Mouse (Mus musculus) embryo, embryonic 11 days (tissue): ENCODE results near the gene Olfr458.
"Not testable (repeated sequence)": the region's sequence is repeated elsewhere in the genome, so short reads cannot be mapped to it uniquely, and the experiment has no call there.

Source experiments
- DNase-seq: peaks from one replicate; pipeline ENCODE4 v3.0.0-alpha.2; 2015

Gene Olfr458

DNA sequence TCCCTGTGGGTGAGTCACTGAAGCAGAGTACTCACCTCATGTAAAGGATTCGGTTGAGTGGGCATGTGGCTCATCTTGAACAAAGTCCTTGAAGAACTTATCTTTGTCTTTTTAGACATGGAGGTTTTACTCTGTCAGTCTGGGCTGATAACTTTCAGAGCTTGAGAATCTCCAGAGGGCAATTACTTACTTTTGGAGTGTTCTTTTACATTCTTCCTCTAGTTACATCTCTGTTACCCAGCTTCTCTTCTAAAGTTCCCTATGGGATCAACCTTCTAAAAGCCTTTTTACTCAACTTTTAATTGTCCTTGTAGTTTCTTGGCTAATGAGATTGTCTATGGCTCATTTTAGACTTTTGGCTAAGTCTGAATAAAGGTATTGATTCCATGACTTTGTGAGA, at the start of gene Olfr458:
TSS of gene Olfr458 (minus strand) at position 101 of the 400 bp plus-strand sequence.
- DNase-seq = no peak

DNA sequence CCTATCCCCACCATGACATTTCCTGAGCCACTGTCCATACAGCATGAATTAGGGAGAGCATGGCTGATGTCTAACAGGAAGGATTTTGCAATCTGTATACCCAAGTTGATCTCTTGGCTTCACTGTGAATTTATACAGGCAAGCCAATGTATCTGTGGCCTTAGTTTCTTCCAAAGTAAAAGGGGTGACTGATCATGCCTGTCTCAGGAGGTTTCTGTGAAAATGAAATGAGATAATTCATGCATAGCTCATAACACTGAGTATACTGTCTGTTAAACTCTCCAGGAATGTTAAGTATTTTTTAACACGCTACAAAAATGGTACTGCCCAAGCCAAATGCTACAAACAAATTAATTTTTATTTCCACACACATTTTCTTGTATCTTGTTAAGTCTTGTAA, 48.5 kb upstream of the Olfr458 start:
- no peak for DNase-seq

DNA sequence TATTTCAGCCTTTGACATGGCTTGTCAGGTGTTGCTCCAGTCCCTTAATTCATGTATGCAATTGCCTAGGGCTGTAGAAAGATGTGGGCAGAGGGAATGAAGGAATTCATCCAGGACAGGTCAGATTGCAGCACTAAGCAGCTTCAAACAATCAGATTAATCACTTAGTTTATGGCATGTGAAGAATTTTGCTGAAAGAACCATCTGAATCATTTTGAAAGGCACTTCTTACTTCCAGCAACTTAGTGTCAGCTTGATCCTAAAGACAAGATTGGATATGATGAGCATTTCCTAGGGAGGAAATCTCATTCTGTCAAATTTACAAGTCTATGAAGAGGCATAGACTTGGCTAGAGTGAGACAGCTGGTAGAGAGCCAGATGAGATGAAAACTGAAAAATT, 44.3 kb upstream of the Olfr458 start:
- no peak for DNase-seq

DNA sequence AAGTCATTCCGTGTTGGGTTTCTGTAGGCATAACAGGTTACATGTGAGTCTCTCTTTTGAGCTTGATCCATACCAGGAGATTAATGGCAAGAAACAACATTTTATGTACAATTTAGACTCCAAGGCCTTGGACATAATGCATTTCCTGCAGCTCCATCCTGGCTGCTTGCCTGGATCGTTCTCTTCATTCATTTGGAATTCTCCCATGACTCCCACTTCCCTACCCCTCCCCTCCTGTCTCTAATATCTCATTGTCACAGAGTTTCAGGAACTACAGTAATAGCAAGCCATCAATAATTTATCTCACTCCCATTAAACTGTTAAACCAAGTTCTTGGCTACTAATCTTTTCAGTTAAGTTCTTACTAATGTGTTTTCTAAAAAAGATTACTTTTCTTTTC, 38.5 kb upstream of the Olfr458 start:
- DNase-seq = no peak

DNA sequence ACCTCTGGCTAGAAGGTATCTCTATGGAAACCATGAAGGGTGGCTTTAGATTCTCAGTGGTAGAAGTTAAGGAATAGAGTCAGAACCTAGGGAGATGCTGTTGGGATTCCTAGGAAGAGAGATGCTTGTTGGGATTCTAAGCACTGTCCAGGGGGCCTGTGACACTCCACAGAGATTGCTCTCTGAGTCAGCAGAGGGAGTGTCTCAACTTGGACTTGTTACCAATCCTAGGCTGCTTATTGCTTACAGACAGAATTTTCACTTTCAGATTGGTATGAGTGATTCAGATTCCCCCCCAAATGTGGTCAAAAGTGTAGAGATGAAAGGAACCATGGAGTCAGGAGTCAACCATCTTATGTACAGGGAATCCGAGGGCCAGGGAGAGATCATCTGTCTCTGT, 24.7 kb upstream of the Olfr458 start:
- no peak for DNase-seq

DNA sequence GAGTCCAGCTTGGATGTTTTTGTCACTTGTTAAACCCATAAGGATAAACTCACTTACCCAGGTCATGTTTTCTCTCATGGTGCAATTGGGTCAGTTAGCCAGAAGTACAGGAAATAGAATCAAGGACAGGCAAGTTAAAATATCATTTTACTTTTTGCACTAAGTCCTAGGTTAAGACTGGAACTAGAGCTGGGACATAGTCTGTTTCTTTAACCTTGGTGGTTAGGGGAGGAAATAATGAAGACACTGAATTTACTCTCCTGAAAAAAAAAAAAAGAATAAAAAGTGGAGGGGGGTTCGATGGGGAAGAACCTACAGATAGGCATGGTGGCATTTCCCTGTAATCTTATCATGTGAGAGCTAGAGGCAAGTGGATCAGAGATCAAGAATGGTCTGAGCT, 22.1 kb upstream of the Olfr458 start, which contains the start of gene Olfr456:
TSS of gene Olfr456 (minus strand) at position 101 of the 400 bp plus-strand sequence.
- no peak for DNase-seq

DNA sequence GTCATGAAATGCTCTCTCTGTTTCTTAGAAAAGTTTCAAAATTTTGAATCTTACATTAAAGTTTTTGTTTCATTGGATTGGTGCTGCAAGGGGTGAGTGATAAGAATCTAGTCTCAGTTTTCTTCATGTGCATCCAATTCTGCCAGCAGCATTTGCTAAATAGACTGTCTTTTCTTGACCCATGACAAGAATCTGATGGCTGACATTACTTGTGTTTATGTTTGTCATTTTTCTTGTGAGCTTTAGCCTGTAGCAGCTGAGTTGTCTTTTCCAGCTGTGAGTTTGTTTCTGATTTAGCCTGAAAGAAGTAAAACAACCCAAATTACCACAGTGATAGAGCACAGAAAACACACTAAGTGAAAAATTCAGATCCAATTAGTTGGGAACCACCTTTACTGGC, 19.6 kb upstream of the Olfr458 start:
- DNase-seq = no peak

DNA sequence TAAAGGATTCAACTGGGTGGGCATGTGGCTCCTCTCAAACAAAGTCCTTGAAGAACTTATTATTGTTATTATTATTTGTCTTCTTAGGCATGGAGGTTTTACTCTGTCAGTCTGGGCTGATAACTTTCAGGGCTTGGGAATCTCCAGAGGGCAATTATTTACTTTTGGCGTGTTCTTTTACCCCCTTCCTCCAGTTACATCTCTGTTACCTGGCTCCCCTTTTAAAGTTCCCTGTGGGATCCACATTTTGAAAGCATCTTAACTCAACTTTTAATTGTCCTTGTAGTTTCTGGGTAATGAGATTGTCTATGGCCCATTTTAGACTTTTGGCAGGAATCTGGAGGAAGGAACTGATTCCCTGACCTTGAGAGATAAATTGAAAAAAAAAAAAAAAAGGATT, 11.2 kb upstream of the Olfr458 start, which contains the start of gene Olfr457:
TSS of gene Olfr457 (minus strand) at position 101 of the 400 bp plus-strand sequence.
- DNase-seq = no peak

DNA sequence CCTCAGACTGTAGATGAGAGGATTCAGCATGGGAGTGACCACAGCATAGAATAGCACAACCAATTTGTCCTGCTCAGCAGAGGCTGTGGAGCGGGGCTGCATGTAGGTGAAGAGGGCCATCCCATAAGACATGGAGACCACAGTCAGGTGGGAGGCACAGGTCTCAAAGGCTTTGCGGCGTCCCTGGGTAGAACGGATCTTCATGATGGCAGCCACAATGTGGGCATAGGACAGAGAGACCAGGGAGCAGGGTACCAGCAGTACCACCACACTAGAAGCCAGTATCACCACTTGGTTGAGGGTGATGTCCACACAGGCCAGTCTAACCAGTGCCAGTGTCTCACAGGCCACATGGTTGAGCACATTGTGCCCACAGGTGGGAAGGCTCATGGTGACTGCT, 6.3 kb upstream of the Olfr458 start:
- DNase-seq = not testable (repeated sequence)

DNA sequence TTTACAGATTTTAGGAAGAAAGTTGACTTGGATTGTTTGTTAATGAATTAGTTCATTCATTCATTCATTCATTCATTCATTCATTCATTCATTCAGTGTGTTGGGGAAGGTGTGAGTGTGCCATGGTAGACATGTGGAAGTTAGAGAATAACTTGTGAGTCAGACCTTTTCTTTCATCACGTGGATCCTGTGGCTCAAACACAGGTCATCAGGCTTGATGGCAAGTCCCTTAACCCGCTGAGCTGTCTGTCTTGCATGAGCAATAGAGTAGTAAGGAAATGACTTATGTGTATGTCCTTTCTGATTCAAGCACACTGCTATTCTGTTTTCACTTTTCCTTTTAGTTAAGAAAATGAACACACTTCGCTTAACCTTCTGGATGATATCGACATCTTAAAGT, 5.5 kb upstream of the Olfr458 start:
- no peak for DNase-seq

DNA sequence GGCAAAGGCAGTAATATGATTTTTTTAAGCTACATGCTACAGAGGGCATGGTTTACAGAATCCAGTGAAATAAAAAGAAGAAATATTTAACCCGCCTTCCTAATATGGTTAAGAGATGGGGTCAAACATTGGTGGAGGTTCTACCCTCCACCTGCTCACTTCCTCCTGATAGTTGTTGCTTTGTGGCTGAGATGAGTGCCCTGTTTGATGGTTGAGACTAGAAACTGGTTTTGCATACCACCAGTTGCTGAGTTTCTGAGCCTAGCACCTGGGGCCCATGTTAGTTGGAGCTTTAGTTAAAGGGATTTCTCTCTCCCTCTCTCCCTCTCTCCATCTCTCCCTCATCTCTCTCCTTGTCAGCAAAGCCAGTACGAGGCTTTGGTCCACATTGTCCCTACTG, 17.6 kb downstream of the Olfr458 start:
- DNase-seq = no peak

DNA sequence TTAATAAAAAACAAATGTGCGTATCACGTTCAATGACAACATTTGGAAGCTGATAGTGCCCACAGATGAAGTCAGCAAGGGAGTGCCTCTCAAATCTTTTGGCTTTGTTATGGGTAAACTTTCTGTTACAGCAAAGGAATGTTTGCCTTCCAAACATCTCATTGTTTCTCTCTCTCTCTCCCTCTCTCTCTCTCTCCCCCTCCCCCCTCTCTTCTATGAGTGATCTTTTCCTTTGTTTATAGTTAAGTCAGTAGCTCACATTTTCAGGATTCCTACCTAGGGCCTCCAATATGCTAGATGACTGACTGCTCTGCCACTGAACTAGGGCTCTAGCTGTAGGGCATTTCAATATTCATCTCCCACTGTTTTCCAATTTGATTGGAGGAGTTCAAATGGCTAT, 20.5 kb downstream of the Olfr458 start:
- DNase-seq = no peak

DNA sequence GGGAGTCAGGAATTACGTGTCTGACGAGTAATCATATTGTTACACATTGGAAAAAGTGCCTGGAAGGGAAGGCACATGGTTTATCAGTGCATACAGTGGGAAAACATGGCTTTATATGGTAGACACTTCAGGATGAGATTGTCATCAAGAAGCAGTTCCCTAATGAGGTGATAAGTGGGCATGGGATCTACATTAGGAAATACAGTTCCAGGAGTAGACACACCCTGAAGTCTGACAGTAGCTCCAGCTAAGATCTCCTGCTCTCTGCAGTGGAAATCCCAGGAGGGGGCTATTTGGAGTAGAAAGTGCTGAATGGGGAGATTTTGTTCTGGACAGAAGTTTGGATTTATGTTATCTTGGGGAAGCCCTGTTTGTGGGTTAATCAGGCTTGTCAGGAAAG, 23.6 kb downstream of the Olfr458 start:
- no peak for DNase-seq

DNA sequence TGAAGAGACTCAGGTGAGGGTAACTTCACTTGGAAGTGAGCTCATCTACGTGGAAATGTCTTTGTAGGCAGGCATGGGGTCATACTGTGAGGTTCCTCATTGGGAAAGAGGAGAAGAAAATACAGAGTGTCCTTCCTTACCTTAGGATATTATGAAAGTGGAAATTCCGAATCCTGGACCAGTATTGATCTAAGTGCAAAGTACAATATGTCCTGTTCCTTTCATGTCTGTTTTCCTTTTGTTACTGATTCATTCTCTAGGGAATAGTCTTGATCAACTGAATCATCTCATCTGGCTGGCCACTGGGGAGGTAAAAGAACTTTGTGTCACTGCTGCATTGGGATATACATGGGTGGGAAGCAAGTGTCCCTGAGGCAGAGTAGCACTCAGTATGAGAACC, 29.5 kb downstream of the Olfr458 start:
- no peak for DNase-seq

DNA sequence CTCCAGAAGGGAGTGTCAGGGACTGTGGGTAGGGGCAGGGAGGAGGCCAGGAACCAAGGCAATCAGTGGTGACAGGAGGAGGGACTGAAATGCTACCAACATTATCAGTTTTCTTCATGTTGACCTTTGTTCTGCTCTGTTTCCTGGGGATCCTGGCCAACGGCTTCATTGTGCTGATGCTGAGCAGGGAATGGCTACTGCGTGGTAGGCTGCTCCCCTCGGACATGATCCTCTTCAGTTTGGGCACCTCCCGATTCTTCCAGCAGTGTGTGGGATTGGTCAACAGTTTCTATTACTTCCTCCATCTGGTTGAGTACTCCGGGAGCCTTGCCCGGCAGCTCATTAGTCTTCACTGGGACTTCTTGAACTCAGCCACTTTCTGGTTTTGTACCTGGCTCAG, 30.6 kb downstream of the Olfr458 start, which contains the start of gene Tas2r126:
TSS of gene Tas2r126 (plus strand) at position 90 of the 400 bp plus-strand sequence.
- no peak for DNase-seq

DNA sequence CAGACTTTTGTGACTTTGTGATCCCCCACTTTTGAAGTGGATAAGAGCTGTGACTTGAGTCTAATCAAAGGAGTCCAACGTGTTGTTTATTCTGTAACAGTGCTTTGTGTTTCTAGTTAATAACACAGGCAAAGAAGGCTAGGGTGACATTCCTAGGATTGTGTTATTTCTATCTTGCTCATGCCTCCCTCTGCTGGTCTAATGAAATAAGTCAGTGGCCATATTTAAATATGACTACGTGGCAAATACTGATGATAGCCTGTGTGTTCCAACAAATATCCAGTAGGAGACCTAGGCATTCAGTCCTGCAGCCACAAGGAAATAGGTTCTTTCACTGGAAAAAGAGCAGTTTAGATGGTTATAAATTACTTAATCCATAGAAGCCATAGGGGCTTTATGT, 31.4 kb downstream of the Olfr458 start:
- DNase-seq = no peak

DNA sequence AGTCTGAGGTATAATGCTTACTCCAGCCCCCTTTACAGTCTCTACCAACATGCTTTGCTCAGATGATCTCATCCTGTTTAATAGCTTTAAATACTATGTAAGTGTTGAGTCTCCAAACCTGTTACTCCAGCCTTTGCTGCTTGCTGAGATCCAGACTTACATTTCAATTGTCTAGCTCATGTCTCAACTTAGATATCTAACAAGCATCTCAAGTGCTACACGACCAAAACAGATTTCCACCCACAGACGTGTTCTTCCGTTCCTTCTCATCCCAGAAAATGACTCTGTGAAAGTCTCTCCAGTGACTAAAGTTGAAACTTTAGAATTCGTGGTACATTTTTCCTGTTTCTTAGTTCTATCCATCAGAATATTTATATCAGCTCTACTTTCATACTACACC, 38.7 kb downstream of the Olfr458 start:
- no peak for DNase-seq

DNA sequence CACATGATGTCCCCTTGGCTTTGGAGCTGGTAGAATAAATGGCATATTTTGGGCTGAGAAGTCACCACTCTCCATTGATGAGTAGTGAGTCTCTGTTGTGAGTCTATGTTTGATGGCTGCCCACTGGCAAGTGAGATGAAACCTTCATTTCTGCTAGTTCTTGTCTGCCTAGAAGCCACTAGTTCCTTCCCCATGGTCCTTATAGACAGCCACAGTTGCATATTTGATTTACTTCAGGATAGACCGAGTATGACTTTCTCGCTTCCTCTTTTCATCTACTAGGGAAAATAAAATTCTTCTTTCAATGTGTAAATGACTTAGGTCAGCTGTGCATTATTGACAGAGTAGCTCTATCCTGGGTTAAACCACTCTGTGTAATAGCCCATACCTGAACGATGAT, 40.5 kb downstream of the Olfr458 start:
- no peak for DNase-seq

DNA sequence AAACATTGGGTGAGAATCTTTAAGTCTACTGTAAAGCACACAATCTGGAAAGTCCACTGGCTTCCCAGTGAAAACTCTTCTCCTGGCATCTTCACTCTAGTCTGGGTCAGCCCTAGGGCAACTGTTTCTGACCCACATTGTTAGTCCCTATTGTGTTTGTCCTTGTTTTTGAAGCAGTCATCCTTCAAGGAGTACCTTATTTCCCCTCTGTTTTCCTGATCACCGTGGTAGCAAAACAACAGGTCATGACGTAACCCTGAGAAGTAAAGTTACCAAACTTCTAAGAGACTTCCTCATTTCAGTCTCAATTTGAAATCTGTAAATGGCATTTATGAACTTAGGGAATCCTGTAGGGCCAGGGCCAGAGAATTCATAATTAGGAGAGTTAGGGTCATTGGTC, 43.6 kb downstream of the Olfr458 start:
- DNase-seq = no peak

DNA sequence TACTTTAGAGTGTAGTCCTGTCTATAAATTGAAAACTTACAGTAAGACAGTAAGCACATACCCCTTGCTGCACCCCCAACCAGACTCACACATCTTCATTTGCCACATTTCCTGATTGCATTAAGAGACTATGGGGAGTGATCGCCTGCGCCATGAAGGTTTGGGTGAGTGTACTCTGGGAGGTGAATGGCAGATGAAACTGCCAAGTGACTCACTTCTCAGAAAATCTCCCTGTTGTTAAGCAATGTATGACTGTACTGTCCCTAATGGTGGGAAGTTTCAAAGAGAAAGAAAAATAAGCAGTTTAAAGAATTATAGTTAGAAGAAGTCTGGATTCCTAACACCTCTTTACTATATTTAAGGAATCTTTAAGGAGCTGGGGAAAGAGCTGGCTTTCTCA, 45.6 kb downstream of the Olfr458 start:
- DNase-seq = no peak
